In the genomic region with DNA sequence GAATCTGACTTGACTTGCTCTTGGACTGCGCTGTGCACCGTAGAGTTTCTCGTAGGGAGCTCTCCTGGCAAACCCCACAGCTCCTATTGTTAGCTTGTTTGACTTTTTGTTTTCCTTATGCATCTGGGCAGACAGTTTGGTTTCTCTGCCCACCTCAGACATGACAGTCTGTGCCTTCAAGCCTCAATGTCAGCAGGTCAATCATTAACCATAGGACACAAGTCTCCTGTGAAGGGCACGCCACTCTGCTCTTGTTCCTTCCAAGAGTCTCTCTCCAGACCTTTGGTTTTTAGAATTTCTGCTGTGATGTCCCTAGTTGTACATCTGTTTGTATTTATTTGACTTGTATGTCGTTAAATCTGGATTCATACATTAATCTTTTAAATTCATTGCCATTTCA, we compare ENCODE assay signal across 21 mouse cellular contexts.
DNase-seq lines count a peak whose midpoint lies in the region; ATAC-seq and TF ChIP-seq lines count a peak whose summit lies in the region.
"Had no signal": no experiment of that assay in that cellular context is flagged by ENCODE, and none has a peak within 500 bp of the region (broad histone marks: within the 10 kb centered on the region; RNA-seq: fewer than 3 reads in every experiment).

No protein-coding gene starts in this region.

- ATAC-seq in embryonic facial prominence, embryonic 13.5 days (ENCODE audit: insufficient number of reproducible peaks, insufficient read depth, low FRiP score, low TSS enrichment, low read depth) = no peak
- ATAC-seq in kidney, embryonic 16.5 days (ENCODE audit: low FRiP score, low TSS enrichment) = 0 out of 2 replicates have a peak, but pooled peaks have one; percentile 65
- ATAC-seq: activated CD4-positive, CD25-positive, alpha-beta regulatory T cell, adult 4 months; forebrain, embryonic 14.5 days; forebrain, postnatal 0 days had no signal

- H3K9ac ChIP-seq in embryonic facial prominence, embryonic 13.5 days = no peak overlapping the region
- H3K9ac ChIP-seq in kidney, embryonic 16.5 days (replicated peaks; ENCODE audit: low read length) = no peak overlapping the region
- H3K9ac ChIP-seq: forebrain, postnatal 0 days; hindbrain, embryonic 12.5 days; hindbrain, embryonic 15.5 days had no signal

- H3K4me1 ChIP-seq in embryonic facial prominence, embryonic 13.5 days = peaks cover 14% of the 10 kb centered on the region
- peaks cover 5% of the 10 kb centered on the region for H3K4me1 ChIP-seq in embryonic facial prominence, embryonic 10.5 days
- peaks cover 8% of the 10 kb centered on the region; the same call in 1 of the 2 replicates for H3K4me1 ChIP-seq in kidney, adult 2 months (ENCODE audit: control insufficient read depth, insufficient read depth, low read length)
- 0 out of 2 replicates have a peak, but pooled peaks cover 6% of the 10 kb centered on the region for H3K4me1 ChIP-seq in kidney, embryonic 16.5 days (ENCODE audit: insufficient read depth, low read length)
- H3K4me1 ChIP-seq: hindbrain, embryonic 12.5 days; hindbrain, embryonic 15.5 days had no signal

- no peak overlapping the region for H3K4me2 ChIP-seq in embryonic facial prominence, embryonic 13.5 days
- H3K4me2 ChIP-seq in kidney, embryonic 16.5 days (replicated peaks; ENCODE audit: low read depth, low read length) = no peak overlapping the region
- H3K4me2 ChIP-seq: heart, embryonic 11.5 days; hindbrain, embryonic 12.5 days; hindbrain, embryonic 15.5 days had no signal

- peak overlapping the region; percentile 39 for H3K27ac ChIP-seq in embryonic facial prominence, embryonic 13.5 days
- H3K27ac ChIP-seq in embryonic facial prominence, embryonic 10.5 days (replicated peaks) = no peak overlapping the region
- H3K27ac ChIP-seq in kidney, adult 2 months (ENCODE audit: insufficient read depth, low read depth, low read length) = no peak overlapping the region
- H3K27ac ChIP-seq in kidney, embryonic 16.5 days (ENCODE audit: low read length) = no peak overlapping the region
- H3K27ac ChIP-seq: gastrocnemius, adult 2 months; hindbrain, embryonic 12.5 days; hindbrain, embryonic 15.5 days had no signal

- TF ChIP-seq POLR2A in kidney, adult 2 months (IDR thresholded peaks at IDR 0.05; ENCODE audit: low read depth, low read length) = no peak

- TF ChIP-seq CTCF in kidney, adult 2 months (conservative IDR thresholded peaks at IDR 0.05; ENCODE audit: insufficient read depth, insufficient read length, low read depth, low read length) = no peak

- 65% methylated on average over 5 of the region's 5 CpGs for WGBS in embryonic facial prominence, embryonic 13.5 days
- 88% methylated on average over 5 of the region's 5 CpGs for WGBS in embryonic facial prominence, embryonic 10.5 days
- 66% methylated on average over 5 of the region's 5 CpGs for WGBS in kidney, adult 2 months
- WGBS in kidney, embryonic 16.5 days = 77% methylated on average over 5 of the region's 5 CpGs

- DNase-seq in embryonic facial prominence, embryonic 10.5 days (ENCODE audit: low spot score) = no peak
- DNase-seq in kidney, adult 2 months = peak; percentile 65
- DNase-seq in kidney, postnatal 10 days = no peak
- DNase-seq in yolk sac, embryonic 10.5 days (ENCODE audit: low spot score) = peak; percentile 19
- DNase-seq in embryo, embryonic 9.5 days (ENCODE audit: extremely low spot score) = no peak
- DNase-seq in left cerebral cortex, postnatal 36 days (ENCODE audit: low spot score in 2 of 2) = no peak
- DNase-seq: adrenal gland, postnatal 10 days; adrenal gland, postnatal 36 days; cerebellum, adult 18-20 months; cerebellum, adult 9-10 months; cerebellum, postnatal 14 days; forebrain, postnatal 0 days; gastrocnemius, adult 2 months; gastrocnemius, postnatal 14 days had no signal

- H3K36me3 ChIP-seq in embryonic facial prominence, embryonic 13.5 days = no peaks in the 10 kb centered on the region
- H3K36me3 ChIP-seq in embryonic facial prominence, embryonic 10.5 days (replicated peaks) = no peaks in the 10 kb centered on the region
- H3K36me3 ChIP-seq in kidney, adult 2 months (ENCODE audit: control insufficient read depth, insufficient read depth, low read length) = no peaks in the 10 kb centered on the region
- no peaks in the 10 kb centered on the region for H3K36me3 ChIP-seq in kidney, embryonic 16.5 days (ENCODE audit: insufficient read depth, low read length)
- H3K36me3 ChIP-seq: hindbrain, embryonic 12.5 days; hindbrain, embryonic 15.5 days had no signal

- intact Hi-C loops in left cerebral cortex, postnatal 36 days (cut with DNase I) = no loop called here

- H3K9me3 ChIP-seq in embryonic facial prominence, embryonic 13.5 days = no peaks in the 10 kb centered on the region
- H3K9me3 ChIP-seq in embryonic facial prominence, embryonic 10.5 days = no peaks in the 10 kb centered on the region
- H3K9me3 ChIP-seq in kidney, embryonic 16.5 days (ENCODE audit: low read length) = no peaks in the 10 kb centered on the region
- H3K9me3 ChIP-seq: hindbrain, embryonic 15.5 days had no signal

- H3K4me3 ChIP-seq in embryonic facial prominence, embryonic 13.5 days = no peak overlapping the region
- H3K4me3 ChIP-seq in embryonic facial prominence, embryonic 10.5 days = no peak overlapping the region
- no peak overlapping the region for H3K4me3 ChIP-seq in kidney, adult 2 months (ENCODE audit: insufficient read depth, low read depth, low read length)
- no peak overlapping the region for H3K4me3 ChIP-seq in kidney, embryonic 16.5 days (ENCODE audit: low read length)
- H3K4me3 ChIP-seq: gastrocnemius, adult 2 months; hindbrain, embryonic 12.5 days; hindbrain, embryonic 15.5 days had no signal

- no peaks in the 10 kb centered on the region for H3K27me3 ChIP-seq in embryonic facial prominence, embryonic 13.5 days
- H3K27me3 ChIP-seq in embryonic facial prominence, embryonic 10.5 days (replicated peaks; ENCODE audit: low read depth, poor library complexity, severe bottlenecking) = no peaks in the 10 kb centered on the region
- H3K27me3 ChIP-seq in kidney, adult 2 months (replicated peaks; ENCODE audit: control insufficient read depth, insufficient read depth, low read length) = no peaks in the 10 kb centered on the region
- no peaks in the 10 kb centered on the region for H3K27me3 ChIP-seq in kidney, embryonic 16.5 days (ENCODE audit: insufficient read depth, low read length)
- H3K27me3 ChIP-seq: hindbrain, embryonic 12.5 days; hindbrain, embryonic 15.5 days had no signal

Comparison
In these comparisons a context has a peak if more than half of its experiments do, and no peak if none do; other contexts are left out.
1. DNase-seq: peak in kidney, adult 2 months (single experiment) and yolk sac, embryonic 10.5 days (single experiment); none in embryonic facial prominence, embryonic 10.5 days (single experiment), kidney, postnatal 10 days (single experiment), embryo, embryonic 9.5 days (single experiment) and left cerebral cortex, postnatal 36 days (0 of 2).